Mouse (Mus musculus) layer of hippocampus, adult 18-20 months (tissue): ENCODE data around the gene Mterf1b. TPM values are rescaled to one million over a fixed set of nuclear protein-coding genes. Genes with fewer than 3 reads are reported as not detected.
"Not testable (repeated sequence)": the region's sequence is repeated elsewhere in the genome, so short reads cannot be mapped to it uniquely, and the experiment has no call there.

Experiments
- DNase-seq, 2 experiments: peaks; one replicate each; pipeline ENCODE4 v3.0.0; 2022; ENCODE audit warnings: low spot score in 2 of 2
- long read RNA-seq: library from polyadenylated mRNA; stranded (forward); transcript quantifications from one replicate; pipeline ENCODE4 v2.0.0, GENCODE M21; 2021
- total RNA-seq, 2 experiments: library from RNA; stranded (reverse); gene quantifications; 2 replicates each; pipeline ENCODE4 v1.2.3; 2021

The Mterf1b gene
- 1 to 10 TPM; 5.7 to 6.4 TPM for total RNA-seq
- long read RNA-seq, partial matches to known transcripts: 0 of 2 reads
- long read RNA-seq, other reads (novel, unspliced or antisense): 2 of 2 reads

DNA sequence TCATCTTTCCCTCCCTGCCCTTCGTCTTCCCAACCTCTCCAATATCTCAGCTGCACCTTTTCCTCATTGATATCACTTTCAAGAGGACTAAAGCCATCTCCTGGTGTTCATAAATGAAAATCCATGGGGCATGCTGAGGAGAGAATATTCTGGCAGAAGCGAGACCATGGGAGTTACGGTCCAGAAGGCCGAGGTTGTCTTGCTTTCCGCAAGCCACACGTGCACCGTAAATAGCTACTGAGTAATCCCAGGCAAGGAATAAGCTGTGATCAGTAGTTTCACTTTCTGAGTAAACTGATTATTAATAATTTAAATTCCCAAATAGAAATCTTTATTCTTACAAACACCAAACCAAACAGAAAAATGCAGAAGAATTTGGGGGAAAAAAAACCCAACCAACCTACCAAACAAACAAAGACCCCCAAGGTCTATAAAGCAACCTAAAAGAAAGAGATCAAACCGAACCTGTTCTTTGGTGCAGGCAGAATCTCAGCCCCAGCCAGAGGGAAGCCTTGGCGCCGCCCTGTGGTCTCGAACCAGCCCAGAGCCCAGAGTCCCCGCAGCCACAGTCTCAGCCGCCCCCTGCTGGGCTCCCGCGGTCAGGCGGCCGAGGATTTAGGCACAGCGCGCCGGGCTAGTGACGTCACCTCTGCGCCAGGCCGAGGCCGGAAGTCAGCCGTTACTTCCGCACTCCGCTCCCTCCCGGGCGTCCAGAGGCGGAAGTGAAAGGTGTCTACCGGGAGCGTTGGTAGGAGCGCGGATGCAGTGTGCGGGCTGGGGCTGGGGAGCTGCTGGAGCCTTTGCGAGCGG, at the start of gene Mterf1b:
Gene Mterf1b, plus strand, starts transcription at position 697 of the 810 bp plus-strand sequence.
- not testable (repeated sequence) for DNase-seq

DNA sequence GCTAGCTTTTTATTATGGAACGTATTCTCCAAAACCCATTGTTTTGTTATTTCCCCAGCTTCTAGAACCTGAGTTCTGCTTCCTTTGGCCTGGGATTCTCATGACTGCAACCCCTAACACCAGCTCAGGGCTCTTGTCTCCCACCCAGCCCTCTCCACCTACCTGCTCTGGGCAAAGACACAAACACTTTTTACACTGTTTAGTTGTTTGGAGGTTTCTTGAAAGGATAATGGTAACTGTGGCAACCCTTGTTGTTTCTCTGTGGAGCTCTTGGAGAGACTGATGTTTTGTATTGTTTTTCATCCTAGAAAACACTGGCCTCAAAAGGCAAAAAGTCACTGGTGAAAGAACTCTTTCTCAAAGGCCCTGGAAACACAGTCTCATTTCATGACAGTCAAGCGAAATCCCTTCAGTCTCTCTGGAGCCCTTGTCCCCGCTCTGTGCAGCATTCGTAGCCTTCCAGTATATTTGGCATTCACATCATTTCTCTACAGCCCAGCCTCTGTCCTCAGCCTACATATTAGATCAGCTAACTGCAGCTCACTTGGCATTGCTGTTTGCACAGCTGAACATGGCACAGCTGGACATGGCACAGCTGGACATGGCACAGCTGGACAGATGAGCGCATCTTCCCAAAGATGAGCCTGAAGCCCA, 32.6 kb upstream of the Mterf1b start:
- not testable (repeated sequence) for DNase-seq

DNA sequence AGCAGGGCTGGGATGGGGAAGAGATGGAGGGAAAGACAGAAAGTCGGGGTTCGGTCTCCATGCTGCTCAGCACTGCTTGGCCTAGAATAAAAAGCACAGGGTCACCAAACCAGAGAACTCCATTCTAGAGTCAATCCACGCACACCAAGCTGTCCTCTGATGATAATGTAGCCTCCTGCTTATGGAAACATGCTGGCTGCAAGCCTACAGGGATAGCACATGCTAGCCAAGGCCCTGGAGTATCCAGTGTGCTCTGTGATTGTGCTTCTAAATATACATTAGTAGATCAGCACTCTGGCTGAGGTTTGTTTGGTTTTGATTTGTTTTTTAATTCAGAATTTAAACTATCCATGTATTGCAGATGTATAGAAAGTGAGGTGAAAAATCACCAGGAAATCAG, 30.6 kb upstream of the Mterf1b start:
- DNase-seq: no peak

DNA sequence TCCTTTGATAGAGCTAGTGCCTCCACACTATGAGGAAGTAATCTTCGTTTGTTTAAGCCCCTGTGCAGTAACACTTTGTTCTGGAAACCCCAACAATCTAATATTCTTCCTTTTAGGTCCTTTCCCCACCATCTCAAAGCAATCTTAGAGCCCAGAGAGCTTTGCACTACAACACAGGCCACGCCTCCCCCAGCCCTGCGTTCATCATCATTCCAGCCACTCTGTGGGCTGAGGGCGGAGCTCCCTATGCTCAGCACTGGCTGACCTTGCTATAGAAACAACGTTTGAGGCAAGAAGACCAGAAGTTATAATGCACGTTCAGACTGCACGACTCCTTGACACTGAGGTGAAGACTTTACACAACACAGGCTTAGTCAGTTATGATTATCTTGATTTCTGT, 29.7 kb upstream of the Mterf1b start:
- no peak for DNase-seq

DNA sequence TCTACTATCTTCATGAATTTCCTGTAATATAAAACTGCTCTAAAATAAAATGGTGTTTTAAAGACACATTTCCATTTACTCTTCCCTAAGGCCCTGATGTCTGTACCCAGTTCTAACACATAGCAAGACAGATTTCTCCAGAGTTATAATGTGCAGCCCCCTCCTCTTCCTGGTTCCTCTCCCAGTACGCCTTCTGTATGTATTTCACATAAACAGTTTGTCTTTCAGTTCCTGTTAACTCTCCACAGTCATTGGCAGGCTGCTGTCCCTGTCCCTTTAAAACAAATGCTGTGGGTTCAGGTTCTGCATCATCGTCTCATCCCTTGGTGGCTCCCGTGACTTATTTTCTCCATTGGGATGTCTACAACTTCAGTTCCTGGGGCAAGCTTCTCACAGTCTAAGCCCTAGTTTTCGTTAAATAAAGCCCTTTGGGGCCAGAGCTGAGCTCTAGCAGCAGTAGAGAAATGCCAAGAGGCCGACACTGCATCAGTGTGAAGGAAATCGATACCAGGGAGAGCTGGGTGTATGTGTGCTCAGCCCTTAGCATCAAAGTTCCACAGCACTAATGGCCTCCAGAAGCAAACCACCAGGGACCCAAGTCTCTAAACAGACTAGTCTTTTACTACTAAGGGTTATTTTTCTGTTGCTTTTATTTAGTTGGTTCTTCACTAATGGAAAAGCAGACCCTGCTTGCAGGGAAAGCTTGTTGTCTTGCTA, 24.2 kb upstream of the Mterf1b start:
- not testable (repeated sequence) for DNase-seq

DNA sequence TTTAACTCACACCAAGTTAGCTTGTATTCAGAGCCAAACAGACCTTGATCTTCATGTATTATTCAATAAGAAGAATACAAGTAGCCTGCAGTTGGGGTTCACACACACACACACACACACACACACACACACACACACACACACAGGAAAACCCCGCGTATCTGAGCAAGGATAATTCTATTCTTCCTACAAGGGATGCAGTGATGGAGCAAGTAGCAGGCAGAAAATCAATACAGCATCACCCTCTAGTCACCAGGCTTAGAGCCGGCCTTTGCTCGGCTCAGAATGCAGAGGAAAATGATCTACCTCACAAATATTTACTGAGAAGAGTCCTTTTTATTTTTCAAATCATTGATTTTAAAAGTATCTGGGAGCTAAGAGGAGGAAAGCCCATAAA, 23.6 kb upstream of the Mterf1b start:
- not testable (repeated sequence) for DNase-seq

DNA sequence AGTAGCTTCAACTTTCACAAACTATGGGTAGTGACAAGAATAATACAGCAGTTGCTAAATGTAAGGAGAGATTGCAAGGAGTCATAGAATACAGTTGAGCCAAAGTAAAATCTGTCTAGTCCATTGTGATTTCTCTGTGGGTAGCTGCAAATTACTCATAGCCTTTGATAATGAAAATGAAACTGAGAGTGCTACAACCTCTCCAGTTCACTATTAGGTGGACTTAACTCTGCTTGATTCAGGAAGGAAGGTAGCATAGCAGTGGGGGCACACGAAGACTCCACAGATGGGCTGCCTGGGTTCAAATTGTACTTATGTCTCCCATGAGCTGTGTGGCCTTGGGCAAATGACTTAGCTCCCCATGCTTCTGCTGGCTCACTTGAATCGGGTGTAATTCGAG, 15.7 kb upstream of the Mterf1b start:
- DNase-seq: not testable (repeated sequence)

DNA sequence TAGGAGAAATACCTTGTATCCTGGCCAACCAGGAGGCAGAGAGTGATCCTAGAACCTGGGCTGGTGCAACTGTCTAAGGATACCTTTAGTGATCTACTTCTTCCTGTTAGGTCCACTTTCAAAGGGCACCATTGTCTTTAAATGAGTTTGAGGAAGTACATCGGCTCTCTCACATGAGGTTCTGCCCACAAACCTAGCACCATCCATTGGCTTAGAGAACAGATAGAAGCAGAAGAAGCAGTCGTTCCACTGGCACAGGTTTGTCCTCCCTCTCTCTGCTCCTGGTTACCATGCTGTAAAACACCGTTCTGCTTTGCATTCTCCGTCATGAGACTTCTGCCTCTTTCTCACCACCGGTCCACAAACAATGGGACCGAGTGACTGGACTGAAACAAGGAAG, 12.8 kb upstream of the Mterf1b start:
- no peak for DNase-seq

DNA sequence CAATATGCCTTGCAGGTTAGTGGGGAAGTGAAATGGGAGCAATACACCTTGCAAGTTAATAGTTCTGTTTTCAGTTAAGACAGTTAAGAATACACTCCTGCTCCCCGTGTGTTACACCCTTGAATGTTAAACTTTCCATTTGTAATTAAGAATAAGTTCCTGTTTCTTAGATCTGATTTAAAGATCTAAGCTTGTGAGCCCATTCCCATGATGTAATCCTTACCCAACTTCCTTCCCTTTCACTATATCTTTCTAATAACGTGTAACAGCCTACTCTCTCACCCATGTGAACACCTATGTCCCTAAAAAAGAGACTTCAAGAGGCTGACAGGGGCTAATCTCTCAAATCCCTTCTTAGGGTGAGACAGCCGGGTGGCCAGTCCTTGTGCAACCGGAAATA, 5.4 kb upstream of the Mterf1b start:
- DNase-seq: no peak

DNA sequence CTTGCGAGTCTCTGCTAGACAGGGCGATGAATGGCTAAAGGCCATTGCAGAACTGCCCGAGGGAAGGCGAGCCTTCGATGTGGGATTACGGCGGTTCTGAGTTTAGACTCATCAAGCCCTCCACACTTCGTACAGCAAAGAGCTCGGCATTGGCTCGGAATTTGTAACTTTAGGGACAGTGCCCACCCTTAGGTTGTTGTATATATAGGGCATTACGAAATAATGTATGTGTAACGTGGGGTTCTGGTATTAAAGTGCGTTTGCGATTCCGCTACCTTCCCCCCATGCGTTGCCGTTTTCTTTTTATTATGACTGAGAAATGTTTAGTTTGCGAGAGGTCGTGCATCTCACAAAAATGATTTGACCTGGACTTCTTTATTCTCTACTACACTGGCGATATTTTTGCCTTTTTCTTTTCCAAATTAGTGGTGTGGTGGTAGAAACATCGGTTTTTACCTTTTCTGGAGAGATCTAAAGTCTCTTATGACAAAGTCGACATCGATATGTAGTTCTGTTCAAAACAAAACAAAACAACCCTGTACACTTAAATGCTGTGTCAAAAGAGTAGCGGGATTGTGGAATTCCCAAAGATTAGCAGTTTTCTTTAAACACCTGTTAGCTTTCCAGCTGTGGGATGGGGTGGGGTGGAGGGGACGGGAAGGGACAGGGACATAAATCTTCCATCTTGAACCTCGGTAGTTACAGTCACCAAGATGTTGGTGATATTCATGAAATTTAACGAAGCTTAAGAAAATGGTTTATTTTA, 497 bp downstream of the Mterf1b start:
- DNase-seq: not testable (repeated sequence)

DNA sequence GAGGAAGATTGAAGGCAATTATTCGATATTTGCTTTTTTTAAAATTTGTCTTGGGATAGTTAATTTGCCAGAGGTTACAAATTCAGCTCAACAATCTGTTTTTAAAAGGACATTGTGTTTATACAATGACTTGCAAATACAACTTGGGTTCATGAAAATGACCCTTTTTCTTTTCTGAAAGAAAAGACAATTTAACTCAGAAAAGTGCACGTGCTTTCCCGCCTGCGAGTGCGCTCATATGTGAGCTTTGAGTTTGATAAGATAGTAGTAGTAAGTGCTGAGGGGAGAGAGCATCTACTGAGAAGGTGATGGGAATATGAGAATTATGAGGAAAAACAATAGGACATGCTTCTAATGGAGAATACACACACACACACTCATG, 1.1 kb downstream of the Mterf1b start:
- no peak for DNase-seq

DNA sequence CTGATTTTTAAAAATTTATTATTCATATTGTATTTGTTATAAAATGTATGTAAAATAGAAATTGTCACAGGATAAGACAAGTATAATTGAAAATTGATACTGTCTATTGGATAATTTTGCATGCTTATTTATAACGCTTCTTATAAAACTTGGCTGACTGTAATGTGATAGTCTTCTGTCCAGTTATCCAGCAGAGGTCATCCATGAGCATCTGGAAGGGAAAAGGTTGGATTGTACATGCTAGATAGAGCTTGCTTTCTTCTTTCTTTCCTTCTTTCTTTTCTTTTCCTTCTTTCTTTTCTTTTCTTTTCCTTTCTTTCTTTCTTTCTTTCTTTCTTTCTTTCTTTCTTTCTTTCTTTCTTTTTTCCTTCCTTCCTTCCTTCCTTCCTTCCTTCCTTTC, 2.0 kb downstream of the Mterf1b start:
- DNase-seq: no peak

DNA sequence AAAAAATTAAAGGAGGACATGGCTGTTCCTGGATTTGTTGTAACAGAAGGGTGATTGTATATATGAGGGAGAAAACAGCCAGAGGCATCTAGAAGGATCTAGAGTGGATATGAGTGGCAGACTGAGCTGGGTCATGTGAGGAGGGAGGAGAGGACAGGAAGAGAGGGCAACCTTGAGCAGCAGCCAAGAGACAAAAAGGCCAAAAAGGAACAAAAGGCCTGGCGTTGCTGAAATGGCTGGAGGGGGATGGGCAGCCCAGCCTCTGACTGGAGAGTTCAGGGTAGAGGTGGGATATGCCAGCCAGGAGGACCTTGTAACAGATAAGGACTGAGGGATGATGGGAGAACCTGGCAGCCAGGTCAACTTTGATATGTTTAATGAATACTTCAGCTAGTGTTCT, 2.9 kb downstream of the Mterf1b start:
- no peak for DNase-seq

DNA sequence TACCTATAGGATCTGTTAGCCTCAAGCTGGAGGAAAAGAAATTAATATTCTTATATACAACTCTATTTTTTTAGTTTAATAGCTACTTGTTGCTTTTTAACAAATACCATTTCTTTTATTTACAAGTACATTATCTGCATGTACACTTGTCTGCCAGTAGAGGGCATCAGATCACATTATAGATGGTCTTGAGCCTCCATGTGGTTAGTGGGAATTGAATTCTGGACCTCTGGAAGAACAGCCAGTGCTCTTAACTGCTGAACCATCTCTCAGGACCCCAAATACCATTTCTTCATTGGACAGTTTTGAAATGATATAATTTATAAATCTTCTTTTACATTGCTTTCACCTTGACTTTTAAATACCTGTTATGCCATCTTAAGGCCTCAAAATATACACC, 9.2 kb downstream of the Mterf1b start:
- DNase-seq: peak in 1 of 2 experiments; percentile 23

DNA sequence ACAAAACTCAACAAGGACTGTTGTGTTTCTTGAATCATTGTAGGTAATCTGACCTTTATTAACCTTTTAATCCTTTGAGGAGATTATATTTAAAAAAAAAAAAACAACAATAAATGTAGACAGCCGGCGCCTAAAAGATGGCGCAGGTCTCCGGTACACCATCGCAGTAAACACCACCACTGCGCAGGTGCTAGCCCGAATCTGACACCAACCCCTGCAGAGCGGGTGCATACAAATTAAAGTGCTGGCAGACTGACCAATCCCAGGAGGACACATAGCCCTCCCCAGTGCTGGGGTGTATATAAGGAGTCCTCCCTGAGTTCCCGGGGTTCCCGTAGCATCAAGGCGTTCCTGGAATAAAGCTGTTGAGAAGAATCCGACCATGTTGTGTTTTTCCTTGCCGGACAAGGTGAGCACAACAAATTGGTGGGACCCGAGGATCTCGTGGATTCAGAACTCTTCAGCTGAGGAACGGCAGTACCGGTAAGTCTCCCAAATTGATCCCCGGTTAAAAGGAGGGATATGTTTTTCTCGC, 10.2 kb downstream of the Mterf1b start:
- DNase-seq: not testable (repeated sequence)

DNA sequence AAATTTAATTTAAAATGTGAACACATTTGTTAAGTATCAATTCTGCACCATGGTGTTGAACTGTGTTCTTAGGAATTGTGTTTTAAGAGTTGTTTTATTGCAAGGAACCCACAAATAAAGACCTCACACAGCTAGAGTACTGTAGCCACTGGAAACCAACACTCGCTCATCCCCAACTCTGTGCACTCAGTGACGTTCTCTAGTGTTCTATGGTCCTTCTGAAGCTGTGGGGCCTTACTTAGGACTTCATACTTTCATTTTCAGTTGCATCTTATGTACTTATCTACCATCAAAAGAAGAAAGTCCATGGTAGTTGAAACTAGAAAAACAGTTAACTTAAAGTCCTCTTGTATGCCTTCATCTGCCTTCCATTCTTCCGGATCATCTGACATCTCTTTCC, 17.9 kb downstream of the Mterf1b start:
- not testable (repeated sequence) for DNase-seq

DNA sequence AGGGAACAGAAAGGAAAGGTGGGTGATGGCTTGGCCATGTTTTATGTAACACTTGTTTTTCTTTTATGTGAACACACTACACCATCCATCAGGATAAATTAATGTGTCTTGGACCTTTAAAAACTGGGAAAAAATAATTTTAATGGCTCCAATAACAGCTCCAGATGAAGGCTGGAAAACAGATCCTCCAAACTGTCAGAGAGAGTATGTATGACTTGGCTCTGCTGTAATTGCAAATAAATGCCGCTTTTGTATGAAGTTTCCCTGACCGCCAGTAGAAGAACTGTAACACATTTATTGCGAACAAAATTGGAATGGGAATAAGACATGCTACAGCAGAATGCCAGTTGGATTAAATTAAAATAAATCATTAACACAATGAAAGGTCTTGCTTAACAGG, 29.1 kb downstream of the Mterf1b start:
- DNase-seq: no peak

DNA sequence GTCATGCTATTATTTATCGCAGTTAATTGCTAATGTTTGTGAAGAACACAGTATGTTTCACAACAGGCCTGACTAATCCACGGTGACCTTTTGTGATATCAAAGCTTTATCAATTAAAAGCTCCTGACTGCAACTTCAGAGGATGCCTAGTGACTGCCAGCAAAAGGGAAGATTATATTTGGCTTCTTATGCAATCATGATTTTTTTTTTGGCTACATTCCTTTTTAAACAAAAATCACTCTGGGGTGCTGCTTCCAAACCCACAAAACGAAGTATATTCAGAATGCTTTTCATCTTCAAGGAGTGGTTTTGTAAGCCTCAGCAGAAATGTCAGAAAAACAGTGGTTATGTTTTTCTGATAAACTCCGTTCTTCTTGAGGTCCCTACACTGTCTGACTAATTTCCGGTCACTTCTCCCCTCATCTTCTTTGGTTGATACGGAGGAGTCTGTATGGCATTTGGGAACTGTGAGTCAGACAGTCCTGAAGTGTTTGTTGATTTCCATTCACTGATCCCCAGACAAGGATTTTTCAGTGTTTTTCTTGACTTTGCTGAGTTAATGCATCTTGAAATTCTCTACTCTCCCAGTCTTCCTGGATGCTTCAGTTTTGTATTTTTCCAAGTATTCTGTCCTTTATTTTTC, 29.9 kb downstream of the Mterf1b start:
- DNase-seq: peak in 1 of 2 experiments; percentile 24

DNA sequence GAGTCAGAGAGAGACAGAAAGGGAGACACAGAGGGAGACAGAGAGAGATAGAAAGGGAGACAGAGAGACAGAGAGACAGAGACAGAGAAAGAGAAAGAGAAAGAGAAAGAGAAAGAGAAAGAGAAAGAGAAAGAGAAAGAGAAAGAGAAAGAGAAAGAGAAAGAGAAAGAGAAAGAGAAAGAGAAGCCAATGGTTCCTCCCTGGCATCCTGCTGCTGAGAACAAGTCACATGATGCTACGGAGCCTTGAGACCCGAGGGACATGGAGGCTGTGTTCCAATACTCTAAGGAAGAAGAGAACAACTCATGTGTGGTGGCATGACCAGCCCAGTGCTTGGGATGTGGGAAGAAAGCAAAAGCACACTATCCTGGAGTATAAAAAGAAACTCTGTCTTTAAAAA, 40.0 kb downstream of the Mterf1b start:
- no peak for DNase-seq

DNA sequence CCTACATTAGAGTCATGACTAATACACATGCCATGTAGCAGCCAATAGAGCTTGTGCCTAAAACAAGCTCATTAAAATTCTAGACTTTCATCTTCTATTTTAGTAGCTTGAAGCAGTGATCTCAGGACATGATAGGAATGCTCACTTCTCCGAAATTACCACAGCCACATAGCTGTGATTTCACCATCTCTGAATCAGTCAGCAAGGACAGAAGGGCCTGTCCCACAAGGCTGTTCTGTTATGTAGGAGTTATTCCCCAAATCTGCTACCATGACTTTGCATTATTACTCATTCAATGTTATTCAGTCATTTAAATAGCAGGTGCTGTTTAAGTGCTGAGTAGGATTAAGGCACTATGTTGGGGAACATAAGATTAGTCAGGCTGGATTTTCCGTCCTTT, 42.3 kb downstream of the Mterf1b start:
- peak; percentile 19 to 78 for DNase-seq
